Mouse (Mus musculus) spleen, postnatal 0 days (tissue): ENCODE measurements around the gene Hic1. TPM values are rescaled to one million over a fixed set of nuclear protein-coding genes. Genes with fewer than 3 reads are reported as not detected.

ENCODE experiments used
- microRNA counts: library from miRNA; unstranded; fragments of <30 nt; microRNA quantifications from one replicate; lab custom pipeline; 2015
- polyA plus RNA-seq: library from polyadenylated mRNA; unstranded; fragments of >200 nt; fragmentation: Nextera tagmentation; extraction: Ambion mirVana; gene quantifications from 2 replicates; pipeline ENCODE4 v1.2.1, GENCODE M21; 2015

Gene Hic1
- polyA plus RNA-seq = 2.4 and 3.3 TPM in 2 replicates

GRCm38 (mm10) chr11:75169405-75170080 is at the start of gene Hic1:
Gene Hic1, minus strand, starts transcription at chr11:75169519.

GRCm38 (mm10) chr11:75193256-75194071 is 24.1 kb upstream of the Hic1 start, which contains the start of gene Rtn4rl1:
Gene Rtn4rl1, plus strand, starts transcription at chr11:75193783.

GRCm38 (mm10) chr11:75190905-75191441 is 21.7 kb upstream of the Hic1 start, which contains the start of gene Dph1:
Gene Dph1, minus strand, starts transcription at chr11:75191241.

GRCm38 (mm10) chr11:75178672-75179208 is 9.4 kb upstream of the Hic1 start, which contains the start of gene Ovca2:
Gene Ovca2, minus strand, starts transcription at chr11:75178835.

MicroRNAs within 50 kb of the gene (microRNA counts, 519-probe panel; counts per million panel counts)
- 2,633 counts per million, percentile 4 among the panel's probes with 10 or more counts for microRNA mmu-miR-132 (lab: Ali Mortazavi, UCI)
- 88.3 counts per million for microRNA mmu-miR-212 (lab: Ali Mortazavi, UCI)

Other genes with a start within 250 kb of the Hic1 start
- gene Smg6, start 243.7 kb downstream of the Hic1 start, polyA plus RNA-seq = 9.2 and 10.1 TPM in 2 replicates
- gene Srr, start 243.6 kb downstream of the Hic1 start, polyA plus RNA-seq = 4.8 and 5.9 TPM in 2 replicates
- 14.1 and 14.9 TPM in 2 replicates for gene Ovca2, start 9.3 kb upstream of the Hic1 start, polyA plus RNA-seq
- gene Dph1, start 21.7 kb upstream of the Hic1 start, polyA plus RNA-seq = 13.0 and 14.9 TPM in 2 replicates
- 2.6 and 4.7 TPM in 2 replicates for gene Rtn4rl1, start 24.3 kb upstream of the Hic1 start, polyA plus RNA-seq
- 114 and 136 TPM in 2 replicates for gene Rpa1, start 178.8 kb upstream of the Hic1 start, polyA plus RNA-seq
- gene Smyd4, start 178.9 kb upstream of the Hic1 start, polyA plus RNA-seq = 7.0 and 7.8 TPM in 2 replicates